Mouse (Mus musculus) layer of hippocampus, adult 9-10 months (tissue): ENCODE data around the gene Hist1h4b.

ENCODE experiments used
- DNase-seq: peaks from one replicate; pipeline ENCODE4 v3.0.0; 2022; ENCODE audit warnings: low spot score

Hist1h4b gene

DNA sequence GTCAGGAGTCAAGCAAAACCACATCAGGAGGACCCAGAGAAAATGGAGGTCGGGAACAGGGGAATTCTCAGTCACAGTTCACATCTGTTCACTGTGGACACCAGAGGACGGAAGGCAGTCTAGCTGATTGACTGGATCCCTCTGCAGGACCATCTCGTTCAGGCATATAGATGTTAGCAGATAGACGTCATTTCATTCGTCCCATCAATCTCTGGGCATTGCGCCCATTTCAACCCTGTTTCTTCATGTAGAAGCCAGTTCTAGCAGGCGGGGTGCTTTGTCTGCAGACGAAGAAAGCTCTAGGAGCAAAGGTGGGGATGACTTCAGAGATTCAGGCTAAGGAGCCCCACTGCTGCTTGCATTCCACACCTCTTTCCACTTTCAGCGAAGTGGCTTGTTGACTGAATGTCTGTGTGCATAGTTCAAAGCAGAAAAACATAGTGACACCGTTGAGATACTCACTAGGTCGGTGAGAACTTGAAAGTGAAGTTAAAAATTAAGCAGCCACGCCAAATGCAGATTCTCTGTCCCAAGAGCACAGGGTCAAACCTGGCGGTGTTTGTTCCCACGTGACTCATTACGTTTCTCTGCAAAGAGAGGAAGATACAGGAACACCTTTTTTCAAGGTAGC, 49.7 kb downstream of the Hist1h4b start, which contains the start of gene Slc17a2:
Slc17a2 (plus strand) TSS at position 572 of the 631 bp plus-strand sequence.
- DNase-seq = no peak
